Mouse (Mus musculus) megakaryocyte, embryonic 14.5 days (primary cell): ENCODE data around the gene Fam78a.

ENCODE experiments used
- FLI1 ChIP-seq: IDR thresholded peaks from 2 replicates; pipeline ENCODE4 v1.6.1; 2012; ENCODE audit warnings: low read length, inconsistent platforms, mixed read lengths
- GATA1 ChIP-seq: IDR thresholded peaks from 3 replicates; pipeline ENCODE4 v1.6.1; 2012; ENCODE audit warnings: mixed read lengths, low read length, inconsistent platforms, borderline replicate concordance

- TF ChIP-seq GATA1 (no peak), FLI1 (no peak)
These were observed 4.0 kb downstream of the Fam78a start for GRCm38 (mm10) chr2:32080681-32081080.
